Mouse (Mus musculus) thymus, adult 2 months (tissue): ENCODE results near the gene Pck1.

Experiments used
- CTCF ChIP-seq: fragments of 200-500 bp; IDR thresholded peaks from 2 replicates; pipeline ENCODE4 v1.5.1; 2012; ENCODE audit warnings: mild to moderate bottlenecking, control low read depth, low read length, moderate library complexity, borderline replicate concordance; ENCODE audit not compliant: control insufficient read depth, poor library complexity, insufficient read depth; ENCODE audit errors: extremely low read depth
- POLR2A ChIP-seq: fragments of 200-500 bp; IDR thresholded peaks from 2 replicates; pipeline ENCODE4 v1.6.1; 2012; ENCODE audit warnings: mild to moderate bottlenecking, low read length, control low read depth, moderate library complexity; ENCODE audit not compliant: control insufficient read depth, poor library complexity, insufficient read depth; ENCODE audit errors: extremely low read depth

- TF ChIP-seq CTCF (no peak), POLR2A (no peak)
Measured at GRCm38 (mm10) chr2:173148001-173148400, 4.8 kb upstream of the Pck1 start.
